Mouse (Mus musculus) heart, embryonic 11.5 days (tissue): ENCODE measurements around the gene AI464131. TPM values are rescaled to one million over a fixed set of nuclear protein-coding genes. Genes with fewer than 3 reads are reported as not detected.
A peak's percentile ranks its signal among the peaks of the same experiment; 100 is the strongest.

Experiments used
- ATAC-seq: fragments of 200-750 bp; cut with Nextera tagmentation; replicated peaks from 2 replicates; pipeline ENCODE4 v1.8.0; 2017; ENCODE audit warnings: moderate library complexity; ENCODE audit not compliant: insufficient number of reproducible peaks, low FRiP score, low TSS enrichment
- H3K27ac ChIP-seq: fragments of 300-500 bp; sonication (generic); 2 replicates; pipeline ENCODE4 v1.5.1; 2014; ENCODE audit warnings: mild to moderate bottlenecking, low read depth, low read length
- H3K27me3 ChIP-seq: fragments of 300-500 bp; sonication (generic); 2 replicates; pipeline ENCODE4 v1.6.1; 2014; ENCODE audit warnings: mild to moderate bottlenecking, low read length, mixed read lengths; ENCODE audit not compliant: control insufficient read depth, insufficient read depth
- H3K36me3 ChIP-seq: fragments of 300-500 bp; sonication (generic); 2 replicates; pipeline ENCODE4 v1.6.1; 2014; ENCODE audit warnings: mild to moderate bottlenecking, low read length, moderate library complexity, mixed read lengths; ENCODE audit not compliant: control insufficient read depth, insufficient read depth
- H3K4me1 ChIP-seq: fragments of 300-500 bp; sonication (generic); 2 replicates; pipeline ENCODE4 v1.6.1; 2014; ENCODE audit warnings: low read length; ENCODE audit not compliant: control insufficient read depth, insufficient read depth
- H3K4me2 ChIP-seq: fragments of 300-500 bp; sonication (generic); 2 replicates; pipeline ENCODE4 v1.6.1; 2014; ENCODE audit warnings: mild to moderate bottlenecking, moderate library complexity
- H3K4me3 ChIP-seq: fragments of 300-500 bp; sonication (generic); 2 replicates; pipeline ENCODE4 v1.5.1; 2014; ENCODE audit warnings: low read depth, low read length
- H3K9ac ChIP-seq: fragments of 300-500 bp; sonication (generic); 2 replicates; pipeline ENCODE4 v1.6.1; 2014; ENCODE audit warnings: mild to moderate bottlenecking, low read depth, low read length, moderate library complexity
- H3K9me3 ChIP-seq: fragments of 300-500 bp; sonication (generic); replicated peaks from 2 replicates; pipeline ENCODE4 v1.6.1; 2016; ENCODE audit warnings: low read length; ENCODE audit not compliant: control insufficient read depth
- WGBS: fragments of 180-500 bp; shearing (Covaris S2); extraction: QIAGEN DNeasy Blood & Tissue Kit; methylation state at CpG from one replicate; pipeline ENCODE4 v1.1.7; 2014; ENCODE audit not compliant: insufficient replicate concordance; 5-methylcytosine and 5-hydroxymethylcytosine counted together
- polyA plus RNA-seq: library from polyadenylated mRNA; unstranded; fragments of >200 nt; fragmentation: Nextera tagmentation; extraction: Ambion mirVana; gene quantifications from 2 replicates; pipeline ENCODE4 v1.2.1, GENCODE M21; 2014

AI464131 gene
- polyA plus RNA-seq, 1 experiment from 2014 or later = 2.9 TPM

GRCm38 (mm10) chr4:41513714-41514113, 10.8 kb upstream of the AI464131 start:
- peaks cover 21% of the 10 kb centered on the region for H3K27me3 ChIP-seq
- no peak for ATAC-seq
- no peaks in the 10 kb centered on the region for H3K36me3 ChIP-seq
- 26% methylated on average over 8 of the region's 8 CpGs for WGBS
- no peak overlapping the region for H3K4me3 ChIP-seq
- H3K9me3 ChIP-seq = no peaks in the 10 kb centered on the region
- H3K27ac ChIP-seq = no peak overlapping the region
- no peaks in the 10 kb centered on the region for H3K4me1 ChIP-seq
- H3K4me2 ChIP-seq = no peak overlapping the region
- H3K9ac ChIP-seq = no peak overlapping the region

- Histone ChIP-seq H3K9ac (no peak overlapping the region), H3K4me3 (no peak overlapping the region), H3K4me1 (no peaks in the 10 kb centered on the region), H3K36me3 (no peaks in the 10 kb centered on the region), H3K4me2 (no peak overlapping the region), H3K27ac (no peak overlapping the region), H3K27me3 (peaks cover 25% of the 10 kb centered on the region), H3K9me3 (no peaks in the 10 kb centered on the region)
- 53% methylated on average over 4 of the region's 4 CpGs for WGBS
- ATAC-seq = no peak
Measured at GRCm38 (mm10) chr4:41513309-41513708, 10.4 kb upstream of the AI464131 start.

- Histone ChIP-seq H3K36me3 (no peaks in the 10 kb centered on the region), H3K27ac (no peak overlapping the region), H3K9ac (no peak overlapping the region), H3K27me3 (peaks cover 23% of the 10 kb centered on the region), H3K9me3 (no peaks in the 10 kb centered on the region), H3K4me1 (no peaks in the 10 kb centered on the region), H3K4me3 (no peak overlapping the region), H3K4me2 (peak overlapping the region; percentile 94; the same call in 1 of the 2 replicates)
- no peak for ATAC-seq
- WGBS = 32% methylated on average over 7 of the region's 7 CpGs
Measured at GRCm38 (mm10) chr4:41507998-41508397, 5.1 kb upstream of the AI464131 start.

GRCm38 (mm10) chr4:41507326-41507924, 4.5 kb upstream of the AI464131 start:
- 2% methylated on average over 22 of the region's 22 CpGs for WGBS
- no peak for ATAC-seq
- H3K4me2 ChIP-seq = peak overlapping the region; percentile 94
- peaks cover 2% of the 10 kb centered on the region for H3K4me1 ChIP-seq
- peak overlapping the region; percentile 52 for H3K4me3 ChIP-seq
- H3K9ac ChIP-seq = peak overlapping the region; percentile 58
- no peak overlapping the region for H3K27ac ChIP-seq
- no peaks in the 10 kb centered on the region for H3K36me3 ChIP-seq
- H3K27me3 ChIP-seq = peaks cover 23% of the 10 kb centered on the region
- no peaks in the 10 kb centered on the region for H3K9me3 ChIP-seq

- under 1% methylated on average over 29 of the region's 29 CpGs for WGBS
- Histone ChIP-seq H3K27me3 (peaks cover 27% of the 10 kb centered on the region), H3K4me1 (peaks cover 7% of the 10 kb centered on the region), H3K9me3 (no peaks in the 10 kb centered on the region), H3K27ac (no peak overlapping the region), H3K4me3 (peak overlapping the region; percentile 52), H3K9ac (peak overlapping the region; percentile 58), H3K4me2 (peak overlapping the region; percentile 94), H3K36me3 (no peaks in the 10 kb centered on the region)
- peak; percentile 55 for ATAC-seq
Measured at GRCm38 (mm10) chr4:41506906-41507305, 4.0 kb upstream of the AI464131 start.

GRCm38 (mm10) chr4:41506156-41506555, 3.3 kb upstream of the AI464131 start:
- H3K9ac ChIP-seq = no peak overlapping the region
- H3K27ac ChIP-seq = no peak overlapping the region
- H3K4me3 ChIP-seq = no peak overlapping the region

GRCm38 (mm10) chr4:41505131-41505551, 2.3 kb upstream of the AI464131 start:
- peaks cover 7% of the 10 kb centered on the region for H3K4me1 ChIP-seq
- no peaks in the 10 kb centered on the region for H3K9me3 ChIP-seq
- no peak overlapping the region for H3K27ac ChIP-seq
- H3K36me3 ChIP-seq = no peaks in the 10 kb centered on the region
- H3K4me3 ChIP-seq = no peak overlapping the region
- peaks cover 34% of the 10 kb centered on the region for H3K27me3 ChIP-seq
- ATAC-seq = no peak
- 48% methylated on average over 11 of the region's 11 CpGs for WGBS
- no peak overlapping the region for H3K4me2 ChIP-seq
- no peak overlapping the region for H3K9ac ChIP-seq

More at GRCm38 (mm10) chr4:41506156-41506555, 3.3 kb upstream of the AI464131 start:
- no peaks in the 10 kb centered on the region for H3K9me3 ChIP-seq
- H3K4me2 ChIP-seq = peak overlapping the region; percentile 94
- WGBS = 8% methylated on average over 13 of the region's 13 CpGs
- ATAC-seq = no peak
- H3K36me3 ChIP-seq = no peaks in the 10 kb centered on the region
- peaks cover 7% of the 10 kb centered on the region for H3K4me1 ChIP-seq
- H3K27me3 ChIP-seq = peaks cover 30% of the 10 kb centered on the region

- H3K4me1 ChIP-seq = peaks cover 7% of the 10 kb centered on the region
- no peaks in the 10 kb centered on the region for H3K36me3 ChIP-seq
- no peak overlapping the region for H3K4me2 ChIP-seq
- no peak overlapping the region for H3K4me3 ChIP-seq
- WGBS = 63% methylated on average over 5 of the region's 5 CpGs
- H3K9me3 ChIP-seq = no peaks in the 10 kb centered on the region
- H3K27ac ChIP-seq = no peak overlapping the region
- H3K27me3 ChIP-seq = peaks cover 38% of the 10 kb centered on the region
- ATAC-seq = no peak
- H3K9ac ChIP-seq = no peak overlapping the region
Measured at GRCm38 (mm10) chr4:41504325-41504724, 1.4 kb upstream of the AI464131 start.
